Mouse (Mus musculus): ENCODE results near the gene Zcchc2. TPM values are rescaled to one million over a fixed set of nuclear protein-coding genes. Genes with fewer than 3 reads are reported as not detected.

The Zcchc2 gene
- polyA plus RNA-seq (2015; fragmentation: Nextera tagmentation; extraction: Ambion mirVana) = 1.7 and 2.0 TPM in 2 replicates

GRCm38 (mm10) chr1:105990138-105990821 lies at the start of gene Zcchc2:
Zcchc2 (plus strand) TSS chr1:105990406.
- peak; percentile 95 for ATAC-seq

GRCm38 (mm10) chr1:105944927-105945580 lies 45.2 kb upstream of the Zcchc2 start:
- ATAC-seq = no peak
- H3K9me3 ChIP-seq (ENCODE audit: low read length) = no peaks in the 10 kb centered on the region
- H3K4me3 ChIP-seq (ENCODE audit: low read depth, low read length) = no peak overlapping the region
- H3K9ac ChIP-seq (replicated peaks; ENCODE audit: low read depth) = no peak overlapping the region
- H3K27ac ChIP-seq (ENCODE audit: low read length) = no peak overlapping the region
- TF ChIP-seq EP300 (IDR thresholded peaks at IDR 0.05) = no peak
- no peak for TF ChIP-seq CTCF (IDR thresholded peaks at IDR 0.05)
- no peaks in the 10 kb centered on the region for H3K36me3 ChIP-seq (ENCODE audit: insufficient read depth, low read length)
- H3K4me2 ChIP-seq (replicated peaks; ENCODE audit: low read depth, low read length) = no peak overlapping the region
- no peaks in the 10 kb centered on the region for H3K27me3 ChIP-seq (replicated peaks; ENCODE audit: insufficient read depth, low read length)
- H3K4me1 ChIP-seq (ENCODE audit: insufficient read depth, low read depth, low read length) = no peaks in the 10 kb centered on the region
- WGBS = 74% methylated on average over 10 of the region's 10 CpGs
- DNase-seq (ENCODE audit: low spot score) = no peak

More at GRCm38 (mm10) chr1:105990138-105990821, at the start of gene Zcchc2:
- Histone ChIP-seq H3K4me1 (ENCODE audit: insufficient read depth, low read depth, low read length) (peaks cover 14% of the 10 kb centered on the region; the same call in 1 of the 2 replicates), H3K9me3 (ENCODE audit: low read length) (no peaks in the 10 kb centered on the region), H3K36me3 (ENCODE audit: insufficient read depth, low read length) (no peaks in the 10 kb centered on the region), H3K4me3 (ENCODE audit: low read depth, low read length) (peak within 1 kb of the TSS; percentile 82), H3K9ac (replicated peaks; ENCODE audit: low read depth) (peak within 1 kb of the TSS; percentile 71), H3K4me2 (replicated peaks; ENCODE audit: low read depth, low read length) (peak within 1 kb of the TSS; percentile 97), H3K27me3 (replicated peaks; ENCODE audit: insufficient read depth, low read length) (no peaks in the 10 kb centered on the region), H3K27ac (ENCODE audit: low read length) (peak within 1 kb of the TSS; percentile 94)
- DNase-seq (ENCODE audit: low spot score) = peak; percentile 99
- WGBS = 0% methylated on average over 25 of the region's 83 CpGs
- TF ChIP-seq CTCF (IDR thresholded peaks at IDR 0.05) (no peak), EP300 (IDR thresholded peaks at IDR 0.05) (no peak)

GRCm38 (mm10) chr1:105946581-105947540 lies 43.3 kb upstream of the Zcchc2 start:
- Histone ChIP-seq H3K36me3 (ENCODE audit: insufficient read depth, low read length) (no peaks in the 10 kb centered on the region), H3K27me3 (replicated peaks; ENCODE audit: insufficient read depth, low read length) (no peaks in the 10 kb centered on the region), H3K27ac (ENCODE audit: low read length) (no peak overlapping the region), H3K9ac (replicated peaks; ENCODE audit: low read depth) (no peak overlapping the region), H3K9me3 (ENCODE audit: low read length) (no peaks in the 10 kb centered on the region), H3K4me2 (replicated peaks; ENCODE audit: low read depth, low read length) (no peak overlapping the region), H3K4me3 (ENCODE audit: low read depth, low read length) (no peak overlapping the region), H3K4me1 (ENCODE audit: insufficient read depth, low read depth, low read length) (no peaks in the 10 kb centered on the region)
- WGBS = 60% methylated on average over 13 of the region's 13 CpGs
- TF ChIP-seq EP300 (IDR thresholded peaks at IDR 0.05) = no peak
- TF ChIP-seq CTCF (IDR thresholded peaks at IDR 0.05) = peak; percentile 13; the same call in 1 of the 2 replicates
- peak; percentile 66 for DNase-seq (ENCODE audit: low spot score)
- ATAC-seq = peak; percentile 54

DNA sequence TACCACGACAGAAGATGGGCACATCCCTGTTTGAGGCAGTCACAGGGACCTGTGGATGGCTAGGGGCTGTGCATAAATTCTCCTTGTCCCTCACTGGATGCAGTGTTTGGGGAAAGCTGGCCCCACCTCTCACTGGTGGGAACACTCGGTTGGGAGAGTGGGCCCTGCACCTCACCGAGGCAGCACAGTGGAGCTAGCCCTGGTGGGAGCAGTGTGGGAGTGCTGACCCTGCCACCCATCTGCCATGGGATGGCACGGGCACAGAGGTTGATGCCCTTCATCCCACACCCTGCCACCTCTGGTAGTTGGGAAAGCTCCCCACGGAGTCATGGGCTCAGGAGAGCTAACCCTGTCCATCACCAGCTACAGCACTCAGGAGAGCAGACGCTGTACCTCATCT lies 41.9 kb upstream of the Zcchc2 start:
- H3K4me2 ChIP-seq (replicated peaks; ENCODE audit: low read depth, low read length) = no peak overlapping the region
- ATAC-seq = no peak
- no peak for DNase-seq (ENCODE audit: low spot score)
- no peak overlapping the region for H3K9ac ChIP-seq (replicated peaks; ENCODE audit: low read depth)
- WGBS = 72% methylated on average over 6 of the region's 6 CpGs
- no peak overlapping the region for H3K4me3 ChIP-seq (ENCODE audit: low read depth, low read length)
- TF ChIP-seq CTCF (IDR thresholded peaks at IDR 0.05) = no peak
- TF ChIP-seq EP300 (IDR thresholded peaks at IDR 0.05) = no peak
- H3K9me3 ChIP-seq (ENCODE audit: low read length) = no peaks in the 10 kb centered on the region
- H3K36me3 ChIP-seq (ENCODE audit: insufficient read depth, low read length) = no peaks in the 10 kb centered on the region
- H3K27ac ChIP-seq (ENCODE audit: low read length) = no peak overlapping the region
- H3K27me3 ChIP-seq (replicated peaks; ENCODE audit: insufficient read depth, low read length) = no peaks in the 10 kb centered on the region
- H3K4me1 ChIP-seq (ENCODE audit: insufficient read depth, low read depth, low read length) = no peaks in the 10 kb centered on the region

DNA sequence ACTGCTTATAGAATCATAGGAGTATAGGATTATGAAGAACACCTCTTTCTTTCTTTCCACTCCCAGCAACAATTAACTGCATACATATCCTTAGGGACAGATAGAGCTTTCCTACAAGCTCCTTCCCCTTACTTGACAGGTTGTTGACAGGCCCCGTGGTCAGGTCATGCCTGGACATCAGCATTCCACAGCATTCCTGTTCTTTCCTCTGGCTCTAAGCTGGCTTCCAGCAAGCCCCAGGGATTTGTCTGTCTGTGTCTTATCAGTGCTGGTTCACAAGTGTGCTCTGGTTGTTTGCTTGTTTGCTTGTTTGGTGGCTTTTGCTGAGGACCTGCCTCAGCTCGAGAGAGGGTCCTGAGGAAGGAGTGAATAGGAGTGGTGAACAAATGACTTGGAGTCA lies 36.6 kb upstream of the Zcchc2 start:
- 58% methylated on average over 2 of the region's 2 CpGs for WGBS
- no peak overlapping the region for H3K9ac ChIP-seq (replicated peaks; ENCODE audit: low read depth)
- no peak overlapping the region for H3K27ac ChIP-seq (ENCODE audit: low read length)
- TF ChIP-seq CTCF (IDR thresholded peaks at IDR 0.05) = no peak
- DNase-seq (ENCODE audit: low spot score) = no peak
- no peaks in the 10 kb centered on the region for H3K9me3 ChIP-seq (ENCODE audit: low read length)
- no peak for ATAC-seq
- no peaks in the 10 kb centered on the region for H3K4me1 ChIP-seq (ENCODE audit: insufficient read depth, low read depth, low read length)
- no peaks in the 10 kb centered on the region for H3K27me3 ChIP-seq (replicated peaks; ENCODE audit: insufficient read depth, low read length)
- no peak overlapping the region for H3K4me3 ChIP-seq (ENCODE audit: low read depth, low read length)
- no peaks in the 10 kb centered on the region for H3K36me3 ChIP-seq (ENCODE audit: insufficient read depth, low read length)
- no peak overlapping the region for H3K4me2 ChIP-seq (replicated peaks; ENCODE audit: low read depth, low read length)

- ATAC-seq (no peak), DNase-seq (ENCODE audit: low spot score) (no peak)
- Histone ChIP-seq H3K9ac (replicated peaks; ENCODE audit: low read depth) (no peak overlapping the region), H3K27ac (ENCODE audit: low read length) (no peak overlapping the region), H3K9me3 (ENCODE audit: low read length) (no peaks in the 10 kb centered on the region), H3K27me3 (replicated peaks; ENCODE audit: insufficient read depth, low read length) (no peaks in the 10 kb centered on the region), H3K4me1 (ENCODE audit: insufficient read depth, low read depth, low read length) (no peaks in the 10 kb centered on the region), H3K36me3 (ENCODE audit: insufficient read depth, low read length) (no peaks in the 10 kb centered on the region), H3K4me3 (ENCODE audit: low read depth, low read length) (no peak overlapping the region), H3K4me2 (replicated peaks; ENCODE audit: low read depth, low read length) (no peak overlapping the region)
- TF ChIP-seq EP300 (IDR thresholded peaks at IDR 0.05) (no peak), CTCF (IDR thresholded peaks at IDR 0.05) (no peak)
Measured at GRCm38 (mm10) chr1:105954047-105954446, 36.2 kb upstream of the Zcchc2 start.

Data from lung, postnatal 0 days (tissue).